Mouse (Mus musculus): ENCODE results near the gene Flt3l. TPM values are rescaled to one million over a fixed set of nuclear protein-coding genes. Genes with fewer than 3 reads are reported as not detected.

The Flt3l gene
- polyA plus RNA-seq, 1 experiment from 2014 or later: 2.3 TPM

DNA sequence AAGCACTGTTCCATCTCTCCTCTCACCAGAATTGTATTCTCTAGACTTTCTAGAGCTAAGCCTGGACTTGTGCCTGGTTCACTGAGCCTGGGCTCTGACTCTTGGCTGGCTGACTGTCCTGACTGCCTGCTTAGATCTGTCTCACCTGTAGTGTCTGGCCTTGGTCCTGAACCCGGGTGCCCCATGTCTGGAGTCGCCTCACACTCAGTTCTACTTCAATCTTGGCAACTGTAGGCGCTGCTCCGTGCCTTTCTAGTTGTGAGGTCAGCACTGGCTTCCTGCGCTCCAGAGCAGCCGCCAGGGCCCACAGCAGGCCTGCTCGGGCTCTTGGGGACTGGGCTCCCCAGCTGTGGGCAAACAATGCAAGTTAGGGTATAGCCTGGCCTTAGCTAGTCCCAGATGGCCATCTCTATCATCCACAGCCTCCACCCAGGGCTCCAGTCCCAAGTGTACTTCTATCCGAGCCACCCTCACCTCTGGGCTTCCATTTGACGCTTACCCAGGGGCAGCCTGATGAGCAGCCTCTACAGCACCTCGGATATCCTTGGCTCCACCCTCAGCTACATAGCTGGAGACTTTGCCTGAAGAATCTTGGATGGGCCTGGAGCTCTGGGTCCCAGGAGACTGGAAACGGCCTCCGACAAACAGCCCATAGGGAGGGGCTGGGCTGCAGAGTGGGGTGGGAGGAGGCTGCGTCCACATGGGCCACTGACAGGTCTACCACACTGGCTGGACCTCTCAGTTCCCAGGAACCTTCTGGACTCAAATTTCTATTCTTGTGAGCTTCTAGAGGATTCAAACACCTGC, 8.3 kb upstream of the Flt3l start:
- TF ChIP-seq CTCF (IDR thresholded peaks at IDR 0.05; ENCODE audit: low read depth): no peak
- no peak for TF ChIP-seq EP300 (IDR thresholded peaks at IDR 0.05; ENCODE audit: low read depth)
- no peak overlapping the region for H3K4me3 ChIP-seq (ENCODE audit: low read depth, low read length)
- H3K27me3 ChIP-seq (ENCODE audit: insufficient read depth, low read length): no peaks in the 10 kb centered on the region
- 88% methylated on average over 13 of the region's 13 CpGs for WGBS (ENCODE audit: insufficient replicate concordance)
- H3K36me3 ChIP-seq (replicated peaks; ENCODE audit: insufficient read depth, low read length): peaks cover 42% of the 10 kb centered on the region
- no peak overlapping the region for H3K4me2 ChIP-seq (ENCODE audit: low read depth, low read length)
- peaks cover 10% of the 10 kb centered on the region for H3K4me1 ChIP-seq (ENCODE audit: insufficient read depth)
- H3K9me3 ChIP-seq (ENCODE audit: low read length): no peaks in the 10 kb centered on the region
- H3K9ac ChIP-seq (replicated peaks): no peak overlapping the region
- no peak overlapping the region for H3K27ac ChIP-seq (ENCODE audit: low read depth)
- ATAC-seq (no peak), DNase-seq (no peak)

DNA sequence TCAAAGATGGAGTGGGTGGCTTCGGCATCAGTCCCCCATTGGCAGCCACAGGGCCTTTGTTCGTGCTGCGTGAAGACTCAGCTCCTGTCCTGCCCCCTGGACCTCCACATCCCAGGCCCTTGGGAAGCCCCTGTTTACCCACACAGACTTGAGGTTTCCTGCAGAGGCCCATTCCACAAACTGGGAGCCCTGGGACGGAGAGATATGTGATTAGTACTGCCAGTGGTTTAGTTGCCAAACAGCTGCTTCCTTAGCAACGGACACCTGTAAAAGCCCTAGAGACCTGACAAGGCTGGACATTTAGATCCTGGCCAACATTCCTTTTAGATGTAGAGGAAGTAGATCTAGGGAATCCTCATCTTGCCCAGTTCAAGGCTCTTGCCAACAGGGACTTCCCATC, 5.7 kb upstream of the Flt3l start:
- H3K9me3 ChIP-seq (ENCODE audit: low read length): no peaks in the 10 kb centered on the region
- no peak overlapping the region for H3K4me2 ChIP-seq (ENCODE audit: low read depth, low read length)
- TF ChIP-seq EP300 (IDR thresholded peaks at IDR 0.05; ENCODE audit: low read depth) (no peak), CTCF (IDR thresholded peaks at IDR 0.05; ENCODE audit: low read depth) (no peak)
- H3K9ac ChIP-seq (replicated peaks): no peak overlapping the region
- DNase-seq: no peak
- no peak overlapping the region for H3K27ac ChIP-seq (ENCODE audit: low read depth)
- WGBS (ENCODE audit: insufficient replicate concordance): 81% methylated on average over 5 of the region's 5 CpGs
- H3K4me3 ChIP-seq (ENCODE audit: low read depth, low read length): no peak overlapping the region
- H3K36me3 ChIP-seq (replicated peaks; ENCODE audit: insufficient read depth, low read length): peaks cover 42% of the 10 kb centered on the region
- no peak for ATAC-seq
- peaks cover 10% of the 10 kb centered on the region for H3K4me1 ChIP-seq (ENCODE audit: insufficient read depth)
- no peaks in the 10 kb centered on the region for H3K27me3 ChIP-seq (ENCODE audit: insufficient read depth, low read length)

DNA sequence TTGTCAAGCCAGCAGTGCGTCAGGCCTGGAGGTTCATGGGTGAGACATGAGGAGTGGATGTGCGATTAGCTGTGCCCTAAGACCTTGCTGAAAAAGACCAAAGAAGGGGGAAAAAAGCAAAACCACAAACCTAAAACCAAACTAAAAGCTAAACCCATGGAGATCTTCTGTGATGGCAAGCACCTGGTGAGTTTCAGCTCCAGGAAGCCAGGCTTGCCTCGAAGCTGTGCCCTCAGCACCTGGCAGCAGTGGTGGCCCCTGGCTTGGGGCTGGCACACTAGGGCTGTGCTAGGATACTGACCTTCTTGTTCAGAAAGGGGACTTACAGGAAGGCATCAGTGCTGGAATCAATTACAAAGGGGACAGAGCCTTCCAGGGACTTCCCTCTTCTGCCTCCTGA, 5.1 kb upstream of the Flt3l start:
- Histone ChIP-seq H3K27ac (ENCODE audit: low read depth) (no peak overlapping the region), H3K4me3 (ENCODE audit: low read depth, low read length) (no peak overlapping the region), H3K36me3 (replicated peaks; ENCODE audit: insufficient read depth, low read length) (peaks cover 38% of the 10 kb centered on the region), H3K9ac (replicated peaks) (no peak overlapping the region), H3K9me3 (ENCODE audit: low read length) (no peaks in the 10 kb centered on the region), H3K4me2 (ENCODE audit: low read depth, low read length) (no peak overlapping the region), H3K27me3 (ENCODE audit: insufficient read depth, low read length) (no peaks in the 10 kb centered on the region), H3K4me1 (ENCODE audit: insufficient read depth) (peaks cover 14% of the 10 kb centered on the region)
- WGBS (ENCODE audit: insufficient replicate concordance): 76% methylated on average over 3 of the region's 3 CpGs
- ATAC-seq (no peak), DNase-seq (no peak)
- TF ChIP-seq CTCF (IDR thresholded peaks at IDR 0.05; ENCODE audit: low read depth) (no peak), EP300 (IDR thresholded peaks at IDR 0.05; ENCODE audit: low read depth) (no peak)

DNA sequence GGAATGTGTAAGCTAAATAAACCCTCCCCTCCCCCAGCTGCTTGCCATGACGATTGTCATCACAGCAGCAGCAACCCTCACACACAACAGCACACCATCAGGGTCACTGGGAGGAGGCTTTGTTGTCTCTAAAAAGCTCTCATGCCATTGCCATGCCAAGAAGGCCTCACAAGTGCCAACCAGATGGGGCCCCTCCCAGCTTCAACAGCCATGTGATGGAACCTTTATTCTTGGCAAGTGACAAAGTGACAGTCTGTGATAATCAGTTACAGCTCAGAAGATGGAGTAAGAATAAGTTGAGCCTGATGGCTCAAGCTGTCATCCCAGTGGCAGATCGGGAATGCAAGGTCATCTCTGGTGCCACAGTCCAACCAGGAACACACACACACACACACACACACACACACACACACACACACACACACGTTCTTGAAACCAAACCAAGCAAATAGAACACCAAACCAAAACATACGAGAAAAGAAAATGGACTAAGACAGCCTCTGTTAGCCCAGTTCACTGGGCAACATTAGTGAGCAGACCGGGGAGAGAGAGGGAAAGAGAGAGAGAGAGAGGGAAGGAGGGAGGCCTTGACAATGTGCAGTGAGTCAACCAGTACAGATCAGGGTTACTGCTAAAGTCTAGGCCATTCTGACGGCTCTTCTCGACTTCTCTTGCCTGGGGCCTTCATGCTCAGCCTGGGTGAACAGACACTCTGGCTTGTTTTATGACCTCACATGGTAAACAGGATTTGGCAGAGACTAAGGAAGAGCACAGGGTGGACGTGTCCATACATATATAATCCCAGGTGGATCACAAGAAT, 3.9 kb upstream of the Flt3l start:
- ATAC-seq (no peak), DNase-seq (no peak)
- H3K4me1 ChIP-seq (ENCODE audit: insufficient read depth): peaks cover 20% of the 10 kb centered on the region
- no peak overlapping the region for H3K4me3 ChIP-seq (ENCODE audit: low read depth, low read length)
- no peaks in the 10 kb centered on the region for H3K9me3 ChIP-seq (ENCODE audit: low read length)
- no peak overlapping the region for H3K4me2 ChIP-seq (ENCODE audit: low read depth, low read length)
- no peak overlapping the region for H3K9ac ChIP-seq (replicated peaks)
- TF ChIP-seq CTCF (IDR thresholded peaks at IDR 0.05; ENCODE audit: low read depth) (no peak), EP300 (IDR thresholded peaks at IDR 0.05; ENCODE audit: low read depth) (no peak)
- 61% methylated on average over 8 of the region's 8 CpGs for whole genome bisulfite sequencing (ENCODE audit: insufficient replicate concordance)
- H3K36me3 ChIP-seq (replicated peaks; ENCODE audit: insufficient read depth, low read length): peaks cover 27% of the 10 kb centered on the region
- no peaks in the 10 kb centered on the region for H3K27me3 ChIP-seq (ENCODE audit: insufficient read depth, low read length)
- H3K27ac ChIP-seq (ENCODE audit: low read depth): no peak overlapping the region

DNA sequence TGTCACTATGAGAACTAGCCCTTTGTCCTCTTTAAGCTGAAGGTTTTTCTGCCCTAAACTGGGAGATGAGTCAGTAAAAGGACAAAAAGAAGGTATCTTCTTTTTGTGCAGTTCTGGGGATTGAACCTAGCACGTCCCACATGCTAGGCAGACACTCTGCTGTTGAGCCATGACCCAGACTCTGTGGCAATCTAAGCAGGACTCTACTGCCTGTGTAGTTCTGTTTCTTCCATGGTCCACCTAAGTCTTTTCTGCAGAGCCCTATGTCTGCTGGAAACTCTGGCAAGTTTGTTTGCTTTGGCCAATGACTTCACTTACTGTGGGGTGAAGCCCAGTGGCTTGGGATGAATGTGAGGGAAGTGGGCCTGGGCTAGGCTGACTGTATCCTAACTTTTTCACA, 2.2 kb upstream of the Flt3l start:
- H3K4me1 ChIP-seq (ENCODE audit: insufficient read depth): peaks cover 23% of the 10 kb centered on the region
- H3K27me3 ChIP-seq (ENCODE audit: insufficient read depth, low read length): no peaks in the 10 kb centered on the region
- DNase-seq: no peak
- H3K4me3 ChIP-seq (ENCODE audit: low read depth, low read length): no peak overlapping the region
- peaks cover 11% of the 10 kb centered on the region; the same call in 1 of the 2 replicates for H3K36me3 ChIP-seq (replicated peaks; ENCODE audit: insufficient read depth, low read length)
- H3K9me3 ChIP-seq (ENCODE audit: low read length): no peaks in the 10 kb centered on the region
- ATAC-seq: no peak
- 48% methylated on average over 1 of the region's 1 CpGs for WGBS (ENCODE audit: insufficient replicate concordance)
- no peak for TF ChIP-seq CTCF (IDR thresholded peaks at IDR 0.05; ENCODE audit: low read depth)
- H3K27ac ChIP-seq (ENCODE audit: low read depth): no peak overlapping the region
- no peak overlapping the region for H3K9ac ChIP-seq (replicated peaks)
- no peak overlapping the region for H3K4me2 ChIP-seq (ENCODE audit: low read depth, low read length)

Data from liver, postnatal 0 days (tissue).